Mouse (Mus musculus) thymus, postnatal 25 days (tissue): ENCODE data around the gene Mrps18c.

Source experiments
- DNase-seq: peaks from one replicate; pipeline ENCODE4 v3.0.0; 2022

The Mrps18c gene

DNA sequence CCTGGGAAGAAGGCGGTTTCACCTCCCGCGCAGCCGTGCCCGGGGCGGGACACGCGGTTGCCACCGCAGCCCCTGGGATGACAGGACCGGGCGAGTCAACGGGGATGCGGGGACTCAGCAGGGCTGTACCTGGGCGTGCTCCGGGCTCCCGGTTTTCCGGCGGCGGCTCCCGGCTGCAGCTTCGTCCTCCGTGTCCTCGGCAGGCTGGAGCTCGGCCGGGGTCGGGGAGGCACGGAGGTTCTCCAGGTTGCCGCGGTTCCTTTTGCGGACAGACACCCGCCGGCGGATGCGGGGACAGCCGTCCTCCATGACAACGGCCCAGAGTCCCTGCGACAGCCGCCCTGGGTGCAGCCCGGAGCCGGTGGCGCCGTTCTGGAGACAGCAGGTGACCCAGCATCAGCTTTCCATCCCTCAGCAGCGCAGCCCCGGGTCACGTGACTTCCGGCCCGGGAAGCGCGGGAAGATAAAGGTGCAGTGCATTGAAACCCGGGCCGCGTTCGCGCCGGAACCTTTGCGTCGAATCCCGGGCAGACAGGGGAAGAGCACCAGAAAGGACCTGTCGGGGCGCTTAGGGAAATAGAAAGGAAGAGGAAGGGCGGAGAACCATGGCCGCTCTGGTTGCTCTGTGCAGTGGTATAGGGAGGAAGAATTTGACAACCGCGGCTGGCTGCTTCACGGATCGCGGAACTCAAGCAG lies at the start of gene Mrps18c, which contains the start of gene Helq:
Gene Mrps18c (plus strand): TSS at position 463 of the 696 bp plus-strand sequence.
Gene Helq (minus strand): TSS at position 434 of the 696 bp plus-strand sequence.
- peak; percentile 93 for DNase-seq

DNA sequence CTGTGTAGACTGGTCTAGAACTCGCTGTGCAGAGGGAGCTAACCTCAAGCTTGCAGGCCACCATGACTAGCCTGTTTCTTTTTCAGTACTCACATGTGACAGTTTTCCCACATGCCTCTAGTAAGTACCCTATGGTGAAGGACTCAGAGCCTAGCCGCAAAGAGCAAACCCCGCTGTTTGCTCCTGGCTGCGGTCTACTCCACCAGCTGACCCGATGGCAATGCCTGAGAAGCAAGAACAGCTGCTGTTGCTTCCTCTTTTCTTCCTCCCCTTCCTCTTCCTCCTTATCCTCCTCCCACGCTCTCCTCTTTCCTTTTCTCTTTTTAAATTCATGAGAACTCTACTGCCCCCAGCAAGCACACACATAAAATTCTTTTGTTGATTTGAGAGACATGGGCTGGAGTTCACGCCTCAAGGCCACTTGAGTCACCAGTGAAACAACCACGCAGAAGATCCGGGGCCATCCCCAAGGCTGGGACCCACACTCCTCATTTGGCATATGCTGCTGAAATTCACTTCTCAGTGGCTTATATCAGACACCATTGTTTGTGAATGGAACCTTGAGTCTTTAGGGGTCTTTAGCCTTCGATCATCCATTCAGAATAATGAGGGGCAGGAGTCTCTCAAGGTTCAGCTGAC lies 47.7 kb upstream of the Mrps18c start:
- peak; percentile 45 for DNase-seq

DNA sequence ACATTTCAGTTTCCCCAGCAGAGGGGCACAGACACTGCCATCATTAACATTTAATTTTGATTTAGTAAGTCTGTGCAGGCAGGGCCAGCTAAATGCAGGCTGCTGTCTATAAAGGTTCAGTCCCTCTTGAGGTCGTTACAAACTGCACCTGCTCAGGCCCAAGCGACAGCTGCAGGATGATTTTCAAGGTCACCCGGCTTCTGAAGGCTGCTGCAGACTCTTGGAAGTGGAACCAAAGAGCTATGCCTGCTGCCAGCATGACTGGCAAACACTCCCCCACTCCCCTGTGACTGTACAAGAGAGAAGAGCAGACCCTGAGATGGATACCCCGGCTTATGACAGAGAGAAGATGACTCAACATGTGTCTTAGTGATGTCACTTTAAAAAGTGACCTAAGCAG lies 46.8 kb upstream of the Mrps18c start:
- DNase-seq: peak; percentile 39

DNA sequence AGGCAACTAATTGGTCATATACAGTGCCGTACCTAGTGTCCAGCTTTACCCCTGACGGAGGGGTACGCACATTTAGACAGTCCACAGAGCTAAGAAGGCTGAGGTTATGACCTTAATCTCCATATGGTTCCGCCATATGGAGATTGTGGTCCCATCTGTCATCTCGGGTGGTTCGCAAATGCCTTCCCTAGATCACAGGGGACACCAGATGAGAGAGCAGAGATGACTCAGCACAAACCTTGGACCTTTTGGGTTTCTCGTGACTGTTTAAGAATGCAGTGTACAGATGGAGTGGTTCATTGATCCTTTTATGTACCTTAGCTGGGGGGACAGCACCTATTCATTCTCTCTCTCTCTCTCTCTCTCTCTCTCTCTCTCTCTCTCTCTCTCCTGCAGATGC lies 45.0 kb upstream of the Mrps18c start:
- DNase-seq: no peak

DNA sequence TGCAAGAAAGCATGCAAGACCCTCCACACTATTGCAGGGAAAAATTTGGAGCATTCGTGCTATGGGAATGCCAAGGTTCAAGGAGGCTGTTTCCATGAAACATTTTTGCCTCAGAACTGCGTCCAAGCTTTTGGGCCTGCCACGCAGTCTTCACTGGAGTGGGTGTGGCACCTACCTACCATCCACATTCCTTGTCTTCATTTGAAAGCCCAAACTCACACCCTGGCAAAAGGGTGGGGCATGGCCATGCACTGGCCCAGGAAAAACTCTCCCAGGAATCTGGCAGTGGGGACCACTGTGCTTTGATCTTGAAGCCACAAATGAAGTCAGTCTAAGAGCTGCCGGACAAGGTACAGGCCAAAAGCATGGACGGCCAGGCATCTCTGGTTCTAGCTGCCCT lies 40.3 kb upstream of the Mrps18c start:
- DNase-seq: no peak

DNA sequence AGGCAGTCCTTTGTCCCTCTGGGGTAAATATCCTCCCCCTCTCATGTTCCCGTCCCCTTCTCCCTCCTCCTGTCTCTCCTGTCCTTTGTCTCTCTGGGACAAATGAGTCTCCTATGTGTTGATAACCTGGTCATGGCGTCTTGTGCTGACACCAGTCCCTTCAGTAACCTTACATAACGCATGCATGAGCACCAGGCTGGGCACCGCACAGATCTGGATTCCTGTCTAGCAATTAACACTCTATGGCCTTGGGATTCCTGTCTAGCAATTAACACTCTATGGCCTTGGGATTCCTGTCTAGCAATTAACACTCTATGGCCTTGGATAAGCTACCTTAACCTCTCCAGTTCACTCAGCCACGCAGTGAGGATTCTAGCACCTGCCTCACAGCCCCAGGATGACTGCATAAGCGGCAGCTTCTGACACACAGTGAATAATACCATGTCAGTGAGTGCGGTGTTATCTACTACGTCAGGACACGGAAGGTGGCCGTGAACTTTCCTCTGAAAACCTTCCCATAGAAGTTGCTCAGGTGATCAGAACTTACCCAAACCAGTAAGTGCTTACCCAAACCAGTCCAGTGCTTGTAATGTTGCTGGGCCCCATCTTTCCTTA lies 38.3 kb upstream of the Mrps18c start:
- DNase-seq: no peak

DNA sequence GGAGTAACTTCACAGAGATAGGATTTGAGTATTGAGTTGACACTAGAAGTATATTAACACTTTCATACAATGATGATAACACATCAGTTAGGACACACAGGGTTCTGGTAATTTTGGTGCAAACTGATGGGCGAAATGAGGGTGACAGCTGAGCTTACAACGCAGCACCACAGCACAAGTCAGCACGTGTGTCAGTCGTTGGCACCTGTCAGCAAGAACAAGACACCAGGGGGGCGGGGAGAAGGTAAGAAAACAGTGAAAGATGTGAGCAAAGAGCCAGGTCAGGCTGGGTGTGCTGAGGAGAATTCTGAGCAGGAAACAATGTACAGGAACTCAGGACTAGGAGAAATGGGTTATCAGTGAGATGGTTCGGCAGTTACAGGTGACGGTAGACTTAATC lies 36.7 kb upstream of the Mrps18c start:
- DNase-seq: no peak

DNA sequence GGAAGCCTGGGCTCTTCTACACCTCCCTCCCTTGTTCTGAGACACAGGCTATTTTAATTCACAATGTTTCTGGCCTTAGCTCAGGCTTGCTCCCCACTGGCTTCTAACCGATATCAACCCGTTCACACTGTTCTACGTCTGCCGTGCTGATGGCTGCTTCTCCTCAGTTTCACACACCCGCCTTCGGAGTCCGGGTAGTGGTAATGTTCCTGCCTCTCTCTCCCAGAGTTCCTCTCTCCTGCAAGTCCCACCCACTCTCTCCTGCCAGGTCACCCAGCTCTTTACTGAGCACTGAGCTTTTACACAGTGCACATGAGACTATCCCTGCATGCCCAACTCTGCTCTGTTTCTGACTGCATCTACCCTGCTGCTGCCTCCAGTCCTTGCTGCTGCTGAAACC lies 32.4 kb upstream of the Mrps18c start:
- no peak for DNase-seq

DNA sequence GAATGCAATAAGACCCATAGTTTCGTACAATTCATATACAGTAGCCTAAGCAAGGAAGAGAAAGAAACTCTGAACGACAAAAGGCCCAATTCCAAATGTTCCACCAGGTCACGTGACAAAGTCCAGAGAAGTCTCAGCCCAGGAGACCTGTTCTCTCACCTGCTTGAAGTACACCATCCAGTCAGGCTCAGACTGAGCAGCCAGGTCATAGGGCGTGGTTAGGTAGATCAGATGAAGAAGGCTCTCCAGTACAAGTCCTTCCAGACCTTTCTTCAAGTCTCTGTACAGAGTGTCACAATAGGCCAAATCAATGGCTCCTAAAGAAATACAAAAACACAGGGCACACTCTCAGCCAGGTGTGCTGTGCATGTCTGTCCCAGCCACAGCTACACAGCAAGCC lies 26.9 kb upstream of the Mrps18c start:
- no peak for DNase-seq

DNA sequence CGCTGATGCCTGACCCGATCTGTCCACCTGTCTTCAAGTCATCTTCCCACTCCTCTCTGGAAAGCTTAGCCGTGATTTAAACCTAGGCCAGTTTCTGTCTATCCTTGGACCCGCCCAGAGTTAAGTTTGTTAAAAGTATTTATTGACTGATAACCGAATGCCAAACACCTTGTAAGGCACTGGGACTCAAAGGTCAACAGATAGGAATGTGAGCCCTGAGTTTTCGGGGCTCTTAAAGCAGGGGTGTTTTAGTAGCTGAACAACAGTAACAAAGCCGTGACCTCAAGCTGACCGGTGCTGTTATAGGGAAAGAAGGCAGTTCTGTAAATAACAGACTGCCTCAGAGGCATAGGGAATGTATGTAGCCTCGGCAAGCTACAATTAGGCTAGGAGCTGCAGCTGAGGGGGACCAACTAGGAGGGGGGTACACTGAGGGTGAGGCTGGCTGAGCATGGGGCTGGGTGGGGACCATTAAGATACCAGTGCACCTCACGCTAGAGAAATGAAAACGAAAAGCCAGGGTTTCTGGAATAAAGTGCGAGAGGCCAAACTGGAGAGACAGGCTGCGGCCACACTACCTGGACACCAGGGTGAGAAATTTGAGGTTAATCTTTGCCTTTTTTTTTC lies 22.5 kb upstream of the Mrps18c start:
- no peak for DNase-seq

DNA sequence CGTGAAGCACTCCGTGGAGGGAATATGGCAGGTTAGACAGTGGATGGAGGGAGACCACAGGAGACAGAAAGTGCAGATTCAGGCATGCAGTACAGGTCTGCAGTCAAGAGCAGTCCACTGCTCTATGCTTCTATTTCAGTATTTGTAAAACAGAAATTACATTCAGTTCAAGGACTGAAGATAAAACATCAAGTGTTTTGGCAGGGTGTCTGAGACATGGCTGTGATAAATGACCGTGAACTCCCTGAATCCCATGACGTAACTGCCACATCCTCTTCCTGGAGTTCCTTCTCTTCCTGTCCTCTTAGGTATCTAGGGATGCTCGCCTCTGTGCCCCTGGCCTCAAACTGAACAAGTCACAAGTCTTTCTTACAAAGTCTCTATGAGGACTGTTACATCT lies 21.5 kb upstream of the Mrps18c start:
- no peak for DNase-seq

DNA sequence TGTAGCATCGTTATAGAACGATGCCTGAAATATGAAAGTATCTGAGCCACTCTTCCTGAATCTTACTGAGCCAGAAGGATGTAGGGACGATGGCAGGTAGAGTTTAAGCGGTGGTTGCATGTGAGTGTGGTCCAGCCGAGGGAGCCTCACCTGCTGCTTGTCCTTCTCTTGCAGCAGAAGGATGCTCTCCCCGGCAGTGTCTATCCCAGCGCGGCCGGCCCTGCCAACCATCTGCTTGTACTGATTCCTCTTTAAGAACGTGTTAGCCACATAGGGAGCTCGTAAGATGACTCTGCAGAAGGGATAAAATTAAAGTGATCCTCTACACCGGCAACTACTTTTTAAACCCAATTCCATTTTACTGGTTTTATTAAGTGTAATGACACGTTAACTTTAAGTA lies 19.4 kb upstream of the Mrps18c start:
- DNase-seq: no peak

DNA sequence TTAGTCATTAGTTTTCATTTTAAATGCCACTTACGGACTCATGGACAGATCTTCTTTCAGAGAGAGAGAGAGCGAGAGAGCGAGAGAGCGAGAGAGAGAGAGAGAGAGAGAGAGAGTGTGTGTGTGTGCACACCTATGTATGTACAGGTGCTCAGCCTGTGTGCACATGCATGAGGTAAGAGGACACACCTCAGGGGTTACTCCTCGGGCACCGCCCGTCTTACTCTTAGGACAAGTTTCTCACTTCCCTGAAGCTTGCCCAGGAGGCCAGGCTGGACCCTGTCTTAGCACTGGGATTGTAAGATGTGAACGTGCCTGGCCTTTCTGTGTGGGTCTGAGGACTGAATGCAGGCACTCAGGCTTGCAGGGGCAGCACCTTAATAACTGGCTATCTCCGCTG lies 10.9 kb upstream of the Mrps18c start:
- no peak for DNase-seq

DNA sequence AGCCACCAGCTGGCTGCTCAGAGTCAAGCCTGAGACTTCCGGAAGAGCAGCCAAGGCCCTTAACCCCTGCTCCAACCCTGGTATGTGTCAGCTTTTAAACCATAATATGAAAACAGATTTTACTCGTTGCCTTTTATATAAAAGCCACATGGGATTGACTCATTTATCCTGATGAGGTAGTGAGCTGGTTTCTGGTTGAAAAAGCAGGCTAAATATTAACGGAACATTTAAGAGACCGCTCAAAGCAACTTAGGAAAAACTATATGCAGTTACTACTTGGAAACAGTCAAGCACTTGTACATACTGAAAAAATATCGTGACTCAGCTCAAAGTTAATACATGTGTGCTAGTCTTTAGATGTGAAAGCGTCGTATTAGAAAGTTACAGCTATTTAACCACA lies 6.2 kb upstream of the Mrps18c start:
- no peak for DNase-seq

DNA sequence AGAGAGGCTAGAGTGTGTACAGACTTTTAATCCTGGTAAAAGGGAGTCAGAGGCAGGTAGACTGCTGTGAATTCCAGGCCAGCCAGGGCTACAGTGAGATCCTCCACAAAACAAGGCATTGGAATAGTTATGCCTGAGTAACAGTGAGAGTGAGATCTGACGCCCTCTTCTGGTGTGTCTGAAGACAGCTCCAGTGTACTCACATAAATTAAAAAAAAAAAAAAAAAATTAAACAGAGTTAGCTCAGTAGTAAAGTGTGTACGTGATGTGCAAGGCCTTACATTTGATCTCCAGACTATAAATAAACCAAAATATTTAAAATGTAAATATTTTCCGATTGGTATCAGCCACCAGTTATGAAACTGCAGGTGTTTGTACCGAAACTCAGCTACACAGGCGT lies 4.3 kb upstream of the Mrps18c start:
- no peak for DNase-seq

DNA sequence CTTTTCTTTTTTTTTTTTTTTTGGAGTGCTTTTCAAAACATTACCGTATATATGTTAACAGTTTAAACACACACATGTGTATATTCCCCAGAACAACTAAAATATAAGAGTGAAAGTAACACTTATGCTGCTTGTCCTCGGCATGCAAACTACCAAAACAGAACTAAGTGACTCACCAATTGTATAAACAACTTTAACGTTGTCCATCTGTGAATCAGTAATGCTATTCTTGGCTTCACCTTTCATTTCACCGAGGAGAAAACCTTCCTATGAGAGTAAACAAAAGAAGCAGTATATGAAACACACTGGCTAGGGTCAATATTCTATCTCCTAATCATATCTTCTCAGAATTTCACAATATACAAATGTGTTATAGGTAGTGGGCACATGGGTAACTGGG lies 19.9 kb downstream of the Mrps18c start:
- DNase-seq: no peak

DNA sequence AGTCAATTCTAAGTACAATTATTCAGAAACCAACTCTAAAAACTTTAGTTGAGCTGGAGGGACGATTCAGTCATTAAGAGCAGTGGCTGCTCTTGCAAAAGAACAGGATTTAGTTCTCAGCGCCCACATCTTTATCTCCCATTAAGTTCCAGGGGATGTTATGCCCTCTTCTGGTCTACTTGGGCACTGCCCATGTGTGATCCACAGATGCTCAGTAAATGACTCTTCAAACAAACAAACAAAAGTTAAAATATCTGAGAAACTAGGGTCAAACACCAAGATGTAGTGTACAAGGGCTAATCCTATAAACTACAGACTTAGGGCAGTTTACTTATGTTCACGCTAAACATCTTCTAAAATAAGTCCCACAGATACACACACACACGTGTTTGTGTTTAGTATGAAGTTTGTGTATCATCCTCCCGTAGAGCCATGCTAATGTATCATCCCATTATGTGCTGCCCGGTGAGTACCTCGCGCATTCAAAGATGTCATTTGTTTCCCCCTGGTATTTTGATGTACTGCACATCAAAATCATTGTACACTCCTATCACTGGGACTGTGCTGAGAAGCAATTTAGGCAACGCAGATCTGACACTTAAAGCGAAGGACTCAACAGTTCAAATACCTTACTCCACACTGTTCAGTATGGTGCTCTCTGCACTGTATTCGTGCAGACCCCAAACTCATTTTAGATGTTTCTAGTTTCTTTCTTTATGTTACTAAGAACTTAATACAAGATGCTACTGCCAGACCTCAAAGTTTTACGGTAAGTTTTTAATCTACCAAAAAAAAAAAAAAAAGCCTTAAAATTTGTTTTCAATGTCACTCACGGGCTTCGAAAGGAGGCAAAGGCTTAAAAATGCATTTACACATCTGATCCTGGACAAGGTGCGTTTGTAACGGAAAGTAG lies 21.4 kb downstream of the Mrps18c start:
- DNase-seq: peak; percentile 18

DNA sequence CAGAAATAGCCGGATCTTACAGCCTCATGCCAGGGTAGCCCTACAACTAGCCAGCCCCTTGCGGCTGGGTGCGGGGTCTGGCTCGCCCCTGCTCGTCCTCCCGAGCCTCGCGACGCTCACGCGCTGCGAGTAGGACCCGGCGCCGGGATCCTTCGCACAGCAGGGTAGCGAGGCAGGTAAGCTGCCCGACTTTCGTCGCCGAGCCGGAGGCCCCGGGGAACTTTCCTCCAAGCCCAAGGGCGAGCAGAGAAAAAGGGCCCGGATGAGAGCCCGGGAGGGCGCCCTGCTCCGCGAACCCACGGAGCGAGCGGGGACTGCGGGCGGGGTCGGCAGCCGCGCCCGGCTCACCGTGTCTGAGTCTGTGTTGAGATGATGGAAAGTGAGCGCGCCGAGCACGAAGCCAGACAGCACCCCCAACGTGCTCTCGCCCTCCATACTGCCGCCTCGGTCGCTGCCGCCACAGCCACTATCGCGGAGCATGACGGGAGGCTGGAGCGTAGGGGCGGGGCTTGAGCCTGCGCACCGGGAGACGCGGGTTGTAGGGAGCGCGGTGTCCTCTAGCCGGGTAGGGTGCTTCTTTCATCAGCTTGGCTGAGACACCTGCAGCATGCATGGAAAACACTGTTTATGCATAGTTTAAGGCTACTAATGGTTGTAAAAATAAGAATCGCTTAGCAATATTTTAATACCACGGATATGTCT lies 22.2 kb downstream of the Mrps18c start, which contains the start of gene Abraxas1:
Gene Abraxas1 (minus strand): TSS at position 483 of the 702 bp plus-strand sequence.
- peak; percentile 92 for DNase-seq

DNA sequence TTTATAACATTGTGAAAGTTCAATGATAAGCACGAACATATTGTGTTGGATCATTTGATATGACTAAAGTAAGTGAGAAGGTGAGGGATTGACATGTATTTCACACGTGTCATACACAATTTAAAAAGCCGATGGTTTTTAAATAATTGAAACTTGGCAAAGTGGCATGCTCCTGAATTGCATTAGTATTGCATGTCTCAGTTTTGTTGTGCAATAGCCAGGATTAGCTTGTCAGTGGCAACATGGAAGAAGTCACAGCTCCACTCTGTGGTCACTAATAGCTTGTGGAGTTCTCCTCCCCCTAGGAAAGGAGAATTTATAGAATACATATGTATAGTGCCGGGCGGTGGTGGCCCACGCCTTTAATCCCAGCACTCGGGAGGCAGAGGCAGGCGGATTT lies 22.9 kb downstream of the Mrps18c start:
- DNase-seq: no peak

DNA sequence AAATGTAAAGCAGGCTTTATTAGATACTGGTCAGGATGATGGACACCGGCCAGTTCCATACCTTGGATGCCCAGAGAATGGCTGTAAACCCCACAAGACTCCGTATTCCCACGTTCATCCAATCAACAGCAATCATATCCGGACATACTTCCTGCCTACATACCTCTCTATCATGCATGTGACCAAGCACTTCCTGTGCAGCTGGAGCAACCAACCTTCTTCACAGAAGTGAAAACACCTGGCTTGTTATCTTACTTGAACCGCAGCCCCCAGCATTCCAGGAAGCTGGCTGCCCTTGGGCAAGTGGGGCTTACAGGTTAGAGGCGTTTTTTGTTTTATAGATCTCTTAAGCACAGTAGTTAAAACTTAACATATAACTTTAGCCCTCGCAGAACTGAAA lies 24.4 kb downstream of the Mrps18c start:
- DNase-seq: peak; percentile 40

DNA sequence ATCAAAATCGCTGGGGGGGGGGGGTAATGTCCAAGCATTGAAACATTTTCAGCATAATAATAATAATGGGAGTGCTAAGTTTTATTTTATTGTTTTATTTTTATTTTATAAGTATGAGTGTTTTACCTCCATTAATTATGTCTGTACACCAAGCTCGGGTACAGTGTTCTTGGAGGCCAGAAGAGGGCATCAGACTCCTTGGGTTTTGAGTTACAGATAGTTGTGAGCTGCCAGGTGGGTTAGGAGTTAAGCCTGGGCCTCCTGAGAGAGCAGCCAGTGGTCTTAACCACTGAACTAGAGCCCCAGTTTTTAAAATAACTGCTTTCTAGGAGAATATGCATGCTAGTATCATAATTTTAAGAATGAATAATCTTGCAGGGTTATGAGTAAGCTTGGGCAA lies 27.5 kb downstream of the Mrps18c start:
- peak; percentile 19 for DNase-seq

DNA sequence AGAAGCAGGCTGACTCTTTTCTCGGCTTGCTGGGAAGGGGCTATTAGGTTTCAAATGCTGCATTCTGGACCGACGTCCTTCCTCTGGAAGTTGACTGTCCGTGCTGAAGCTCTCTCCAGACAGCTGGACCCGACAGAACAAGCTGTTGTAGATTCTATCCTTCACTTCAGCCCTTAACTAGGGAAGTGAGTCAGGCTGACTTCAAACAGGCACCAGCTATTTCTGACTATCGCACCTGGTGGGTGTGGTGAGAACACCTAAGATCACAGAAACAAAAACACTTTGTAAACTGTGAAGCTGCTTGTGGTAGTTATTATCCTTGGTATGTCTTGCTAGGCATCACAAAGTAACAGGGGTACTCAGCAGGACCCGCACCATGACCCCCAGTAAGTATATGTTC lies 28.1 kb downstream of the Mrps18c start:
- peak; percentile 16 for DNase-seq
